Mouse (Mus musculus): ENCODE measurements around the gene Cdc42ep5. TPM values are rescaled to one million over a fixed set of nuclear protein-coding genes. Genes with fewer than 3 reads are reported as not detected.
A peak's percentile ranks its signal among the peaks of the same experiment; 100 is the strongest.

Cdc42ep5 gene
- total and polyA plus RNA-seq, 2 experiments from 2014 or later = 4.0 to 6.7 TPM

- no peak for ATAC-seq
- Histone ChIP-seq H3K9me3 (ENCODE audit: low read length) (no peaks in the 10 kb centered on the region), H3K27me3 (ENCODE audit: insufficient read depth, low read length) (no peaks in the 10 kb centered on the region), H3K4me3 (ENCODE audit: low read depth, low read length) (no peak overlapping the region), H3K4me2 (ENCODE audit: low read depth) (no peak overlapping the region), H3K9ac (no peak overlapping the region), H3K36me3 (ENCODE audit: insufficient read depth) (peaks cover 60% of the 10 kb centered on the region), H3K27ac (ENCODE audit: low read depth, low read length) (no peak overlapping the region), H3K4me1 (ENCODE audit: insufficient read depth) (peaks cover 9% of the 10 kb centered on the region; the same call in 1 of the 2 replicates)
- 91% methylated on average over 5 of the region's 5 CpGs for WGBS
- TF ChIP-seq CTCF (IDR thresholded peaks at IDR 0.05; ENCODE audit: low read depth) = no peak
- DNase-seq = no peak
Measured at GRCm38 (mm10) chr7:4139391-4139790, 25.3 kb downstream of the Cdc42ep5 start.

DNA sequence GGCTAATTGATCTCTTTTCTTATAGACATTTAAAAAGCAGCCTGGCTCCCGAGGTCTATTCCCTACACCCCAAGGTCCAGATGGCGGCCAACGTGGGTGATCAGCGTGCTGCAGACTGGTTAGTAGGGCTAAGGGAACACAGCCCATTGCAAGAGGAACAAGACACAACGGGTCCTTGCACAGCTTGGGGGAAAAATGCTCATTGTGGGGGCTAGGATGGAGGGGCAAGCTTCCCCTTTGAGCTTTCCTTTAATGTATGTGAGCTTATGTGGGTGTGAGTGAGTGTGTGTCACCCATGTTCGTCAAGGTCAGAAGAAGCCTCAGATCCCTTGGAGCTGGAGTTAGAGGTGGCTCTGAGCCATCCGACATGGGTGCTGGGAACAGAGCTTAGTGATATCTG lies 26.0 kb downstream of the Cdc42ep5 start:
- peaks cover 59% of the 10 kb centered on the region for H3K36me3 ChIP-seq (ENCODE audit: insufficient read depth)
- no peak overlapping the region for H3K4me3 ChIP-seq (ENCODE audit: low read depth, low read length)
- H3K4me2 ChIP-seq (ENCODE audit: low read depth) = no peak overlapping the region
- ATAC-seq (no peak), DNase-seq (no peak)
- no peak overlapping the region for H3K27ac ChIP-seq (ENCODE audit: low read depth, low read length)
- no peak for TF ChIP-seq CTCF (IDR thresholded peaks at IDR 0.05; ENCODE audit: low read depth)
- H3K4me1 ChIP-seq (ENCODE audit: insufficient read depth) = peaks cover 9% of the 10 kb centered on the region; the same call in 1 of the 2 replicates
- 92% methylated on average over 7 of the region's 7 CpGs for WGBS
- no peaks in the 10 kb centered on the region for H3K27me3 ChIP-seq (ENCODE audit: insufficient read depth, low read length)
- no peaks in the 10 kb centered on the region for H3K9me3 ChIP-seq (ENCODE audit: low read length)
- H3K9ac ChIP-seq = no peak overlapping the region

GRCm38 (mm10) chr7:4138181-4138580 lies 26.5 kb downstream of the Cdc42ep5 start:
- Histone ChIP-seq H3K9ac (peak overlapping the region; percentile 92), H3K4me1 (ENCODE audit: insufficient read depth) (peaks cover 9% of the 10 kb centered on the region; the same call in 1 of the 2 replicates), H3K27ac (ENCODE audit: low read depth, low read length) (no peak overlapping the region), H3K4me3 (ENCODE audit: low read depth, low read length) (peak overlapping the region; percentile 82; the same call in 1 of the 2 replicates), H3K36me3 (ENCODE audit: insufficient read depth) (peaks cover 57% of the 10 kb centered on the region), H3K4me2 (ENCODE audit: low read depth) (peak overlapping the region; percentile 75), H3K9me3 (ENCODE audit: low read length) (no peaks in the 10 kb centered on the region), H3K27me3 (ENCODE audit: insufficient read depth, low read length) (no peaks in the 10 kb centered on the region)
- TF ChIP-seq CTCF (IDR thresholded peaks at IDR 0.05; ENCODE audit: low read depth) = no peak
- ATAC-seq (no peak), DNase-seq (no peak)
- 70% methylated on average over 2 of the region's 2 CpGs for WGBS

GRCm38 (mm10) chr7:4137746-4138145 lies 26.9 kb downstream of the Cdc42ep5 start:
- no peaks in the 10 kb centered on the region for H3K27me3 ChIP-seq (ENCODE audit: insufficient read depth, low read length)
- H3K9ac ChIP-seq = peak overlapping the region; percentile 92
- no peak for TF ChIP-seq CTCF (IDR thresholded peaks at IDR 0.05; ENCODE audit: low read depth)
- ATAC-seq (no peak), DNase-seq (no peak)
- H3K4me3 ChIP-seq (ENCODE audit: low read depth, low read length) = peak overlapping the region; percentile 82
- H3K9me3 ChIP-seq (ENCODE audit: low read length) = no peaks in the 10 kb centered on the region
- WGBS = 51% methylated on average over 3 of the region's 3 CpGs
- peaks cover 56% of the 10 kb centered on the region for H3K36me3 ChIP-seq (ENCODE audit: insufficient read depth)
- H3K4me1 ChIP-seq (ENCODE audit: insufficient read depth) = peaks cover 9% of the 10 kb centered on the region; the same call in 1 of the 2 replicates
- H3K27ac ChIP-seq (ENCODE audit: low read depth, low read length) = peak overlapping the region; percentile 98
- peak overlapping the region; percentile 75 for H3K4me2 ChIP-seq (ENCODE audit: low read depth)

DNA sequence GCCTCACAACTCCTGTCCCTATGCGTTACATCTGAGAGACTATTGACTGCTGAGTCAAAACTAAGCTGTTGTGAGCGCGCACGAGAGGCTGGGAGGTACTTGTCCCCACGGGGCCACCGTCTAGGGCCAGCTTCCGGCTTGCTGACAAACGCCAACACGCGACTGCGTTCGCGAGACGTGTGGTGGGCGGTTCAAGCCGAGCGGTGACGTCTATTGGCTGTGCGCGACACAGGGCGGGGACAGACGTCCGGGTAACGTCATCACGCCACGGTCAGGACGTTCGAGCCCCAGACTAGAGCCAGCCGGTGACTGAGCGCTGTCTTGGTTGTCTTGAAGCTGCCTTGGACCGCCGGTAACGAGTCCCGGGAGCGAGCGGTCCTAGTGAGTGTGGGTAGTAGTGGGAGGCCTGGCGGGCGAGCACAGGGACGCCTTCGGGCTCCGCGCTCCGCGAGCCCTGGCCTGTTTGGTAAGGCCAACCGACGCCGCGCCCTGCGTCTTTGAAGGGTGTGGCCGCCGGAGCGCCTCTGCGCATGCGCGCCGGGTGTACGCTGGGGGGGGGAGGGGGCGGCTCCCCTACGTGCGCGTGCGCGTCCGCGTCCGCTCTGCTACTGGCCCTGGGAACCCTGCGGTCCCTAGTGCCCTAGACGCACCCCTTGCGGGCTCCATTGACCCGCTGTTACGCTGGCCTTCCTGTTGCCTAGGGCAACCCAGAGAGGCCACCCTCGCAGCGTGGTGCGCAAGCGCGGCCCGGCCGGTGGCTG lies 27.7 kb downstream of the Cdc42ep5 start, which contains the start of gene Leng8:
Leng8 (plus strand) TSS at position 269 of the 761 bp plus-strand sequence.
- peak; percentile 100 for DNase-seq
- Histone ChIP-seq H3K9ac (peak within 1 kb of the TSS; percentile 92), H3K9me3 (ENCODE audit: low read length) (no peaks in the 10 kb centered on the region), H3K4me2 (ENCODE audit: low read depth) (peak within 1 kb of the TSS; percentile 75), H3K4me3 (ENCODE audit: low read depth, low read length) (peak within 1 kb of the TSS; percentile 82), H3K4me1 (ENCODE audit: insufficient read depth) (peaks cover 9% of the 10 kb centered on the region; the same call in 1 of the 2 replicates), H3K27me3 (ENCODE audit: insufficient read depth, low read length) (no peaks in the 10 kb centered on the region), H3K36me3 (ENCODE audit: insufficient read depth) (peaks cover 56% of the 10 kb centered on the region), H3K27ac (ENCODE audit: low read depth, low read length) (peak within 1 kb of the TSS; percentile 98)
- ATAC-seq = peak; percentile 98
- no peak; the same call in 1 of the 2 replicates for TF ChIP-seq CTCF (IDR thresholded peaks at IDR 0.05; ENCODE audit: low read depth)
- 3% methylated on average over 77 of the region's 78 CpGs for WGBS

DNA sequence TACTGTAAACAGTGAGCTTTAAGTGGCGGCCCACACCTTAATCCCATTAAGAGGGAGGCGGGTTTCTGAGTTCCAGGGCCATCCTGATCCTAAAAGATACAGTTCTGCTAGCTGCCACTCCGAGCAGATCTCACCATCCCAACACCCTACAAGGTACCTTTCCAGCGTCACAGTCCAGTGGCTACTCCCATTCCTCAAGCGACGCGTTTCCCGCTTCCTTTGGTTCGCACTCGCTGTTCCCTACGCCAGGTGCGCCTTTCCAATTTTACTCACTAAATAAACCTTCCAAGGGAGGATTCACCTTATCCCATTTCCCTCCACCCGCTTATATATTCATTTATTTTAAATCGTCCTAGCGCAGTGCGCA lies 28.3 kb downstream of the Cdc42ep5 start:
- H3K36me3 ChIP-seq (ENCODE audit: insufficient read depth) = peaks cover 55% of the 10 kb centered on the region
- TF ChIP-seq CTCF (IDR thresholded peaks at IDR 0.05; ENCODE audit: low read depth) = no peak
- H3K9me3 ChIP-seq (ENCODE audit: low read length) = no peaks in the 10 kb centered on the region
- no peak for DNase-seq
- H3K4me2 ChIP-seq (ENCODE audit: low read depth) = peak overlapping the region; percentile 75
- under 1% methylated on average over 16 of the region's 16 CpGs for WGBS
- peaks cover 9% of the 10 kb centered on the region; the same call in 1 of the 2 replicates for H3K4me1 ChIP-seq (ENCODE audit: insufficient read depth)
- peak overlapping the region; percentile 92 for H3K9ac ChIP-seq
- ATAC-seq = peak; percentile 5
- peak overlapping the region; percentile 82 for H3K4me3 ChIP-seq (ENCODE audit: low read depth, low read length)
- H3K27me3 ChIP-seq (ENCODE audit: insufficient read depth, low read length) = no peaks in the 10 kb centered on the region
- H3K27ac ChIP-seq (ENCODE audit: low read depth, low read length) = peak overlapping the region; percentile 54

DNA sequence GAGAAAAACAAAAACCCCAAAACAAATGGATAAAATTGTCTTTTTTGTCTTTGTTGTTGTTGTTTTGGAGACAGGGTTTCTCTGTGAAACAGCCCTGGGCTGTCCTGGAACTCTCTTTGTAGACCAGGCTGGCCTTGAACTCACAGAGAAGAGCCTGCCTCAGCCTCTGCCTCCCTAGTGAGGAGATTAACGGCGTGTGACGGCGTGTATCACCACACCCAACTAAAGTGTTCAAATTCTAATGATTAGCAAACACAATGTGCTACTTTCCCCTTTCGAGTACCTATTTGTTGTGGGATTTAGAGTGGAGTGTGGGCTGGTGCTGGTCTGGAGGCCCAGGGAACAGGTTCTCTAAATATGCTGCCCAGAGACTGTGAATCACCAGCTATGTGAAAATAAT lies 29.7 kb downstream of the Cdc42ep5 start:
- Histone ChIP-seq H3K4me2 (ENCODE audit: low read depth) (no peak overlapping the region), H3K27me3 (ENCODE audit: insufficient read depth, low read length) (no peaks in the 10 kb centered on the region), H3K4me1 (ENCODE audit: insufficient read depth) (peaks cover 9% of the 10 kb centered on the region; the same call in 1 of the 2 replicates), H3K36me3 (ENCODE audit: insufficient read depth) (peaks cover 41% of the 10 kb centered on the region), H3K9ac (no peak overlapping the region), H3K27ac (ENCODE audit: low read depth, low read length) (no peak overlapping the region), H3K4me3 (ENCODE audit: low read depth, low read length) (no peak overlapping the region), H3K9me3 (ENCODE audit: low read length) (no peaks in the 10 kb centered on the region)
- ATAC-seq (no peak), DNase-seq (no peak)
- TF ChIP-seq CTCF (IDR thresholded peaks at IDR 0.05; ENCODE audit: low read depth) = no peak
- 74% methylated on average over 5 of the region's 5 CpGs for WGBS

Data from forebrain, postnatal 0 days (tissue).